Mouse (Mus musculus): ENCODE results near the gene Lrig3.

The Lrig3 gene

DNA sequence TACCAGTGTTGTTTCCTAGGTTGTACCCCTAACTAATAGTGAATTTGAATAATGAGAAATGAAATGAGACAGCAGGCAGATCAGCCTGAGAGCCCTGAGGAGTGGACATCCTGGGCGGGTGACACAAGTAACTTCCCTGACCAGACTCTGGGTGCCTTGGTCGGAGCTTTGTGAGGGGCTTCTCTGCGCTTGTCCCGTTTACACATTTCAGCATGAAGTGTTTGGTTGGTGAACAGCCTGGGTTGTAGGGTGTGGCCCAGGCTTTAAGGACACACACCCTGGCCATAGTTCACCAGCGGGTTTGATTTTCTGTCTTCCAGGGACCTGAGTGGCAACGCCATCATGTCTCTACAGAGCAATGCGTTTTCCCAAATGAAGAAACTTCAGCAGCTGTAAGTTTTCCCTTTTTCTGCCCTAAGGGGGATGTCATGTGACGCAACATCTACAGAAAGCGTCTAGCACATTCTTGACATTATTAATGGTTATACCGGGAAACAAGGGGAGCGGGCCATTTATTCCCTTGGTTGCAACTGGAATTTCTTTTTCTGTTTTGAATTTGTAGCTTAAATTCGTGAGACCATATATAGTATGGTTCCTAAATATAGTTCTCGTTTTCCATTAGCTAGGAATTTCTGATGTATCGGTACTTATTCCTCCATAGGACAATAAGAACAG, 36.2 kb downstream of the Lrig3 start:
- DNase-seq (ENCODE audit: low spot score): no peak

DNA sequence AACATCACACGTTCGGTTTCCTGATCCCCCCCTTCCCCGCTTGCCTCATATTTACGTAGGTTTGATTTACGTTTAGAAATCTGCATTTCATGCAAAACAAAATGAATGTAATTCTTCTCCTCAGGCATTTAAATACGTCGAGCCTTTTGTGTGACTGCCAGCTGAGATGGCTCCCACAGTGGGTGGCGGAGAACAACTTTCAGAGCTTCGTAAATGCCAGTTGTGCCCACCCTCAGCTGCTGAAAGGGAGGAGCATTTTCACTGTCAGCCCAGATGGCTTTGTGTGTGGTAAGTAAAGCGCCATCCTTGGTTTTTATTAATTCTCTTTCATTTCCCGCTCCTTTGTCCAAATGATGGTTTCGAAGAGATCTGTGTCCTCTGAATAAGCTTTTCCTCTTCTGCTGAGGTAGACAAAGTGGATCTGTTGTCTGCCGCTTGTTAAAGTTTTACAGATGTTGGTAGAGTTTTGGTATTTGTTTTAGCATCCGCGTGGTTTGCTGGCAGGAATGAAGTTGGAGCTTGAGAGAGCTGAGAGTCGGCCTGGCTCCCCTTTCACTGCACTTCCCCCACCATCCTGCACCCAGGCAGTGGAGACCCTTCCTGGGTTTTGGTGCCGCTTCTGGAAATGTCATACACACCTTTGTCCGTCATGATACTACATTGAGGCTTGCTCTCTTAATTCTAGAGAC, 37.0 kb downstream of the Lrig3 start:
- DNase-seq (ENCODE audit: low spot score): no peak

DNA sequence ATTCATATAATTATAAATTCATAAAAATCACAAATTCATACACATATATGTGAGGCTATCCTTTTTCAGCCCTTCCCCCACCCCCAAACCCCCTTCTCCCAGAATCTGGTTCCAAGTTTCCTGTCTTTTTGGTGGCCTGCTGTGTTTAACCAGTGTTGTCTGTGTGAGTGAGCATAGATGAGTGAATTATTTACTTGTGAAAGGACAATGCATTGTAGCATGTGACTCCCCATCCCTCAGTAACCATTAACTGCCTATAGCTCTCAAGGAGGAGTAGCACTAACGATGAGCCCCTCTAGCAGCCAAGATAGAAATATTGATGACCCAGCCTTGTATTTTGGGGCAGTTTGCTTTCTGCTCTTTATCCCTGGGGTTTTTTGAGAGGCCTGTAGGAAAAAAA, 37.9 kb downstream of the Lrig3 start:
- DNase-seq (ENCODE audit: low spot score): no peak

DNA sequence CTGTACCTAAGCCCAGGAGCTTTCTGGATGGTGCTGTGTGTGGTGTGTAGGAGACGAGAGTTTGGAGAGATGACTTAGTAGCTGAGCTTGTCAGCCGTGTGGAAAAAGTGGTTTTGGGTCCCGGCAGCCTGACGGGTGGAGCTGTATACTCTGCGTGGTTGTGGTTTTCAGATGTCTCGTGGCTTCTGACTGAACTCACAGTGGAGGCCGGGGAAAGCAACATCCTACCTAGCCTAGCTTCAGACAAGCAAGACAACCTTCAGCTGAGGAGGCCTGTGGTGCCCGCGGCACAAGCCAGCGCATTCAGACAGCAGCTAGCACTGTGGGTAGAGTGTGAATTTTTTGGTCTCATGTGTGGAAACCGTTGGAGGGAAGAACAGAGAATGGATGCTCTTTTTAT, 47.7 kb downstream of the Lrig3 start:
- no peak for DNase-seq (ENCODE audit: low spot score)

DNA sequence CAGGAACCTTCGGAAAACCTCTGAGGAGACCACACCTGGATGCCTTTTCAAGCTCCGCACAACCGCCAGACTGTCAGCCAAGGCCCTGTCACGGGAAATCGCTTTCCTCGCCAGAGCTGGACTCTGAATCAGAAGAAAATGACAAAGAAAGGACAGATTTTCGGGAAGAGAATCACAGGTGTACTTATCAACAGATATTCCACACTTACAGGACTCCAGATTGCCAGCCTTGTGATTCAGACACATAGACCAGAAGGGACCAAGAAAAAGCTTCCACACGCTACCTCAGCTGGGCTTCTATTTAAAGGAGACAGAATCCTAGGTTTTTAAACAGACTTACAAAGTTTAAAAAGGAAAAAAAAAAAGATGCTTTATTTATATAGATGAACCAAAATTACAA, 48.7 kb downstream of the Lrig3 start:
- no peak for DNase-seq (ENCODE audit: low spot score)

DNA sequence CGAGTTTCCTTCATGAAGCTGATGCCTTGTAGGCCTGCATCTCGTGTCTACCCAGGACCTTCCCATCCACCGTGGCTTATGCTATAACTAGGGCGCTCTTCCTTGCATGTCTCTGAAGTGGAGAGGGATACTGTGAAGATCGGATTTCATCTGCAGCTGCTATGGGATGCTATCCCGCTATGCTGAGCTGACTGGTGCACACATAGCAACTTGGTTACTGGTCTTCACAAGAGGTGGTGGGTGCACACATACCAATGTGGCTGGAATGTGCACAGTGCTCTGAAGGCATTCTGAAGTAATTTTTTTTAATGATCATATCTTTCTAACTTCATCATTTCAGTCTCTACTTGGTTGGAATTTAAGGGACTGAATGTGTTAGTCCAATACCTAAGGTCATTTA, 49.7 kb downstream of the Lrig3 start:
- no peak for DNase-seq (ENCODE audit: low spot score)

DNA sequence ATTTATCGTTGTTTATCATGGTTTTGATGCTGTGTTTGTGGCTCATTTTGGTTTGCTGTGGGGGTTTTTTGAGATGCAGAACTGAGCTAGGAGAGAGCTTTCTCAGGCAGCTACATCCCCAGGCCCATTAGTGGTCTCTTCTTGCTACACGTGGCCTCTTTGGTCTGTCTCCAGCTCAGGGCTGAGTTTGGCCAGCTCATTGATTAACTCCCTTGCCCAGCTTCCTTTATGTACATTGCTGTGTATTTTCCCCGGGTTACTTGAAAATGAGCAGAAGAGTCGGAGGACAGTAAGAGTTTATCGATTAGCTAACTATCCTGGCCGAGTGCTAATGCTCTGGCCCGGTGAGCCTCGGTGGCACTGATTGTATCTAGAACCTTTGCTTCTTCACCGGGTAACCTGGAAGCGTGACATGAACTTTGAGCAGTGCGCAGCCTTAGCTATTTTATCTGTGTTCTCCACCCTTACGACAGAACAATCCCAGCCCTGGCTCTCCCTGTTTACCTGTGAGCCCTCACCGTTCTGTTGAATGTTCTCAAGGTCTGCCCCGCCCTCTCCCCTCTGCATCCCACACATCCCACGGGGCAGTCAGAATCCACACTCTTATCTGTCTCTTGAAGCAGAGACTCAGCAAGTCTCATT, 53.5 kb downstream of the Lrig3 start:
- DNase-seq (ENCODE audit: low spot score): no peak

DNA sequence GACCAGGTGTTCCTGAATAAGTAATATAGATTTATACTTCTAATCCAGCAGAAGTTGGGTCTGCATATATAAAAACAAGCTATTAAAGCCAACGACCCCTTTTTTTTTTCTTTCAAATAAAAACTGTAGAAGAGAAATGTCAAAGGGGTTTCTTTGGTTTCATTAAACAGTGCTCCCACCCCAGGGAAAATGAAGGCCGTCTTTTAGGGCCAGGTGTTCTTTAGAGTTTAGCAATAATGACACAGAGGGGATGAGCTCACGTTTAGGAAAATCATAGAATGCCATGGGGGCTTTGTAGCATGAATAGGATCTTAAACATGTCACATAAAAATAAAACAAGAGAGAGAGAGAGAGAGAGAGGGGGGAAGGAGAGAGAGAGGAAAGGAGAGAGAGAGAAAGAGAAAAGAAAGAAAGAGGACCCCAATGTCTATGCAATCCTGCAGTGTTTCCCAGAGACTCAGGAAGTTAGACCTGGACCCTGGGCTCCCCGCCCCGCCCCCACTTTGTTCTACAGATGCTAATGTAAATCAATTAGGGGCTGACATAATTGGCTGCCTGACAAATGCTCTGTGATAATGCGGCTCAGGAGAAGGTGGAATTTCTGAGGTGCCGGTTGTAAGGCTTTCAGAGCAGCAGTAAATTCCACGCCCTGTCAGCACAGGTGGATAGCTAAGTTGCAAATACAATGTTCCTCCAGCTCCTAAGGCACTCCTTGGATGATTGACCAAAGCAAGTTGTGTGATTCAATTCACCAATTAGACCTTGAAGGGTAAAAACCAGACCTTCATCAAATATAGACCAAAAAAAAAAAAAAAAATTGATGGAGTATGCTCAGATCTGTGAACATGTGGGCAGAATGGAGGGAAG, 62.8 kb downstream of the Lrig3 start:
- DNase-seq (ENCODE audit: low spot score): no peak

DNA sequence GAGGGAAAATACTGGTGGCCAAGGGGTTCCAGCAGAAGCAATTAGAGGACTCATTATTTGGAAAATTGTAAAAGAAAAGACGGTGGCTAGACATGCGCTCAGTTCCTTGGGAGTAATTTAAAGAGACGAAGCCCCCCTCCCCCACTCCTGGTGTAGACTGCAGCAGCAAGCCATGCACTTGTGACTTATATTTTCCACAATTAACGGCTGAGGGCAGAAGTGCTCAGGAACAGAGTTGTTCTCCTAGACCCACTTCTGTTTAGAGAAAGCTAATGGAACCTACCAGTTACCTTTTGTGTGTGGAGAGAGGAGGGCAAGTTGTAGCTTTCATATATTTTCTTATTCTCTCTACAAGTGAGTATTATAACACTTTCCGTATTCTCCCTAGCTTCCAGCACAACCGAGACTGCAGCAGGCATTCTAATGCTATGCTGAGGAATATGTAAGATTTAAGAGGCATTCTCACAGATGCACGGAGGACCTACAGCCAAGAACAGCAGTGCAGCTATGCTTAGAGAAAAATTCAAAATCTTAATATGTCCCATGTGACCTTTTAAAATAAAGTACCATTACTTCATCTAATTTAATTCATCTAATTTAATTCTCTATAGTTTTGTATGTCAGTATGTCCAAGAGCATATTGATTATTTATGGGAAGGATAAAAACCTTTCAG, 63.6 kb downstream of the Lrig3 start:
- no peak for DNase-seq (ENCODE audit: low spot score)

DNA sequence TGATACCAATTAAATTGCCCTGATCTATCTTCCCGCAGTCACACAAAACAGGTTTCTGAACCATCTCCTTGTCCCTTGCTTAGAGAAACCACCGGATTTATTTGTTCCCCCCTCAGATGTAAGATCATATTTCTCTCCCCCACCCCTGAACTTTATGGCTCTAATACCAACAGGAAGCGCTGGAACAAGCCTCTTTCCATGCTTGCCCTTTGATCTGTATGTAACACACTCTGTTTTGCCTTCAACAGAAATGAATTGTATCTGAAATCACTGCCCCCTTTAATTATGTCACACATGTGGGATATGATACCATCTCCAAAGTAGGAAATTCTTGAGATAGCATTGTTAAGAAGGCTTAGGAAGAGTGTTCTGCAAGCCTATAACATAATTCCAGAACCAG, 90.9 kb downstream of the Lrig3 start:
- no peak for DNase-seq (ENCODE audit: low spot score)

DNA sequence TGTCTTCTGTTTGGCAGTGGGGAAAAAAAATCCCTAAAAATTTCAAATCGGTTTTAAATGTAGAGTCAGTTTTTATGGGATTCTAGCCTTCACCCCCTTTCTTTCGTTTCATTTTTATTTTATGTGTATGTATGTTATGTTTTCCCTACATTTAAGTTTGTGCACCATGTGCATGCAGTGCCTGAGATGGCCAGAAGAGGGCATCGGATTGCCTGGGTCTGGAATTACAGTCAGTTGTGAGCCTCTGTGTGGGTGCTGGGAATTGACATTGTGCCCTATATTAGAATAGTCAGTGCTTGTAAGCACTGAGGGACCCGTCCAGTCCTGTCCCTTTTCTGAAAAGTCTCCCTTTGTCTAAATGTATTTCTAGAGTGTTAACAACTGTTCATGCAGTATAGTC, 96.8 kb downstream of the Lrig3 start:
- no peak for DNase-seq (ENCODE audit: low spot score)
